Mouse (Mus musculus) C2C12 (cell line): Measurements from ENCODE around the gene Arfgap1.

ENCODE experiments used
- CTCF ChIP-seq: IDR thresholded peaks from one replicate; pipeline ENCODE4 v1.5.1; 2011; ENCODE audit not compliant: control insufficient read depth, insufficient read depth, insufficient read length
- MYOG ChIP-seq: IDR thresholded peaks from one replicate; pipeline ENCODE4 v1.6.1; 2011; ENCODE audit not compliant: control insufficient read depth, insufficient read length; ENCODE audit errors: extremely low read depth

DNA sequence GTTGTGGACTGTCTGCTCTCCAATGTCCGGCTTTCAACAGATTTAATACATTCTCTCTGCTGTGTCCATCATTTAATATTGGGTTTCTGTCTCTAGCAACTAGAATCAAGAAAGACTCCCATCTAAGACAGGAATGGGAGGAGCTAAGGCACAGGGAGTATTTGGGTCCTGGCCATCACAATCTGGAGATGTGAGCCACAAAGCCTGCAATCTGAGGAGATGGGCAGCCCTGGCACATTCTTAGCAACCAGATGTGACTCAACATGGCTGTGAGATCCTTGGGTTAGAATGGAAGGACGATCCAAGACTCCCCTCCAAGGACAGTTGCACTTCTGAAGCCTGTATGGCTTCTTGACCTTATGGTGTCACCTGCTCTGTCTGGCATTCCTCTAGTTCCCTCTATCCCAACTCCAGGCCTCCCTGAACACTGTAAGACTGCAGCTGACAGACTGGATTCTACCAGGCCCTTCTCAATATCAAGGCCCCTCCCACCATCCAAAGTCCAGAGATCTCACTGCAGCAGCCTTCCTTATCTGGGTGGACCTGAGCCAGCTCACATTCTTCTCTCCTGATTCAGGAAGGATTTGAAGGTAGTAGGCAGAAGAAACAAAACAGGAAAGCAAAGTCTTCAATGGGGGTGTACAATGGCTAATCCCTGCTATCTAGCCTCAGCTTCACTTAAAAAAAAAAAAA is 4.3 kb upstream of the Arfgap1 start:
- TF ChIP-seq CTCF = no peak
- no peak for TF ChIP-seq MYOG
